Mouse (Mus musculus): ENCODE data around the gene Tnfrsf13b.
"Not testable (repeated sequence)": the region's sequence is repeated elsewhere in the genome, so short reads cannot be mapped to it uniquely, and the experiment has no call there.

Gene Tnfrsf13b

DNA sequence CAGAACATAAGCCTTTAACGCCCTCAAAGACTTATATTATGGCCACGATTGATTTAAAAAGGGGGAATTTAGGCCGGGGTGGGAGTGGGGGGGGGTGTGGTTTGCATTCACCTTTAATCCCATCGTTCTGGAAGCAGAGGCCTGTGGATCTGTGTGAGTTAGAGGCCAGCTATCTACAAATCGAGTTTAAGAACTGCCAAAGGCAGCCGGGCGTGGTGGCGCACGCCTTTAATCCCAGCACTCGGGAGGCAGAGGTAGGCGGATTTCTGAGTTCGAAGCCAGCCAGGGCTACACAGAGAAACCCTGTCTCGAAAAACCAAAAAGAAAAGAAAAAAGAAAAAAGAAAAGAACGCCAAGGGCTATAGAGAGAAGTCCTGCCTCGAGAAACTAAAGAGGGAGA lies 46.9 kb downstream of the Tnfrsf13b start:
- DNase-seq (ENCODE audit: low spot score), result not testable (repeated sequence)

DNA sequence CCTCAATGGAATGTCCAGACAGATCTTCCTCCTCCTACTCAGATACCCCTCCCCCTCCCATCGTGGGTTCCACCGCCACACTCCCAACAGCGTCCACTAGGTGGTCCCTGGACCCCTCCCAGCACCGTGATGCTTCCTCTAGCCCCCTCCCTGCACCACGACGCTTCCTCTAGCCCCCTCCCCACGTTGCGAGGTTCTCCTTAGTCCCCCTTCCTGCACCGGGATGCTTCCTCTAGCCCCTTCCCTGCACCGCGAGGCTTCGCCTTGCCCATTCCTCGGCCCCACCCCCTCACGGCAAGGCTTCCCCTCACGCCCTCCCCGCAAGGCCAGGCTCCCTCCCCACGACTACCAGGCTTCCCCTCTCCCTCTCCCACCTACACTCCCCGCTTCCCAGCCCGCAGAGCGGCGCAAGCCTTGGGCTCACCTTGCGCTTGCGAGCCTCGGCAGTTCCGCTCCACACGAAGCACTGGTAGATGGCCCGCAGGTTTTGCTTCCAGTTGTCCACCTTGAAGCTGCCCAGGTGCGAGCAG lies 47.8 kb downstream of the Tnfrsf13b start:
- DNase-seq (ENCODE audit: low spot score), result peak; percentile 89

- DNase-seq (ENCODE audit: low spot score), result peak; percentile 100
Measured at GRCm38 (mm10) chr11:61174821-61175658, 48.5 kb downstream of the Tnfrsf13b start, which contains the start of gene Usp22. TSS of gene Usp22 (minus strand) at chr11:61175055.

- DNase-seq (ENCODE audit: low spot score), result no peak
Measured at GRCm38 (mm10) chr11:61175778-61176177, 49.2 kb downstream of the Tnfrsf13b start.

DNA sequence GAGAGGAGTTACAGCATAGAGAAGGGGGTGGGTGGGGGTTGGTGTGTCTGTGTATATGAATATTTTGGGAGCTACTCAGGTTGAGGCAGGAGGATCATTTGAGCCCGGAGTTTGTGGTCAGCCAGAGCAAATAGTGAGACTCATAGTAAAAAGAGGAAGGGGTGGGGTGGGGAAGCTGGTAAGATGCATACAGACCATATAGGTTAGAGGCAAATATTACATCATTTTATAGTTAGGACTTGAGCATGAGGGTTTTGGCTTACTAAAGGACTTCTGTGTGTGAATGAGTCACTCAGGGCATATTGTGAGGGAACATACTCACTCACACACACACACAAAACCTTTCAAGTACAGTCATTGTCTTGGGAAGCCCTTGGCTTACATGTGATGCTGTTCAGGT lies 49.8 kb downstream of the Tnfrsf13b start:
- no peak for DNase-seq (ENCODE audit: low spot score)

DNA sequence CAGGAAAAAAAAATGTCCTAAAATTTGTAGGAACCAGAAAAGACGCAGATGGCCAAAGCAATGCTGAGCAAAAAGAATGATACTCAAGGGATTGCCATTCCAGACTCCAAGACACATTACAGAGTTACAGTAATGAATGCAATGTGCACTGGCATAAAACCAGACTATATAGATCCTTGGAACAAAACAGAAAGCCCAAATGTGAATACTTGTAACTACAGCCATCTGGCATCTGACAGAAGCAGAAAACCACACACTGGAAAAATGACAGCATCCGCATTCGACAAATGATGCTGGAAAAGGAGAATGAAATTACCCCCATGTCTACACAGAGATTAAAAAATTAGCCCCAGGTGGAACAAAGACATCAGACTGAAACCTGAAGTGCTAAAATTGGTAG lies 53.8 kb downstream of the Tnfrsf13b start:
- no peak for DNase-seq (ENCODE audit: low spot score)

DNA sequence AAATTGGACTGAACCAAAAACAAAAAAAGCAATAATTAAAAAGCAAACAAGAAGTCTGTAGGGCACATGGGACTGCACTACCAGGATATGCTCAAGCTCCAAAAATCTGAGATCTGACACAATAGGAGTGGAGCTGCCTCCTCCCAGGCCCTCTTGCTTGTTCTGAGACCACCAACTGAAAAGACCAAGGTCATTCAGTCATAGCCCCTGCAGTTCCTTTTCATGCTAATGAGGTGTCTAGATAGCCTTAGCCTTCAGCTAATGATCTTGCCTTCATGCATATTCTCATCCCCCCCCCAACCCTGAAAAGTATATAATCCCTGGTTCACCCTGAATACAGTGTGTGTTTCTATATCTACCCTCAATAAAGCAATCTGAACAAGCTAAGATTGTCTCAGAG lies 55.1 kb downstream of the Tnfrsf13b start:
- DNase-seq (ENCODE audit: low spot score), result no peak

DNA sequence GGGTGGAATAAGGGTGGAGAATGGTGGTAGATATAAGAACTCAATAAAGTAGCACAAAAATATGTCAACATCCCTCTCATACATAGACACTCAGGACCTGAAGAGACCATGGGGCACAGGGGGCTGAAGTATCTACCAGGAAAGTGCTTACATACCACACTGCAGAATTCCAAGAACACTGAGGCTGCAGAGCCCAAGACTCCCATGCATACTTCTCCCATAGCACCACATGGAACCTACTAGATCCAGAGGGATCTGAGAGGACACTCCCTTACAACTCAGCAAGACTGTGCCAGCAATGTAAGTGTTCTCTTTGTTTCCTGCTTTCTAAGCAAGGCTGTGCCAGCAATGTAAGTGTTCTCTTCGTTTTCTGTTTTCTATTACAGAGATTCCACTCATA lies 57.3 kb downstream of the Tnfrsf13b start:
- no peak for DNase-seq (ENCODE audit: low spot score)

DNA sequence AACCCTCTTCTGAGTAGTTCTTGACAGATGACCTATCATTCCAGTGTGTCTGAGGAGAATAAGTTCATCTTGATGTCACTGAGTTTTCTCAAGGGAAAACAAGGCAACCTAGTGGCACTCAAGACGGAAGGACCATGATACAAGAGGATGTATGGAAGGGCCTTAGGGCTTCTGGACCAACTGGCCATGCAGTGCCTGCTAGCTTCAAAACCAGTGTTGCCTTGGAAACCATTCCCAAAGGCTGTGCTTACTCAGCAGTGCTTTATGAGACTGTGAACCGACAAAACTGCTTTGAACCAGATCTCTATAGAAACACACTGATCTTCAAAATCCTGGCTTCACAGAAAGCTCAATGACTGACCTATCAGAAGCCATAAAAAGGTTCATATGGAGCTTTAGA lies 64.2 kb downstream of the Tnfrsf13b start:
- no peak for DNase-seq (ENCODE audit: low spot score)

- DNase-seq (ENCODE audit: low spot score), result not testable (repeated sequence)
Measured at GRCm38 (mm10) chr11:61192123-61192522, 65.6 kb downstream of the Tnfrsf13b start.

DNA sequence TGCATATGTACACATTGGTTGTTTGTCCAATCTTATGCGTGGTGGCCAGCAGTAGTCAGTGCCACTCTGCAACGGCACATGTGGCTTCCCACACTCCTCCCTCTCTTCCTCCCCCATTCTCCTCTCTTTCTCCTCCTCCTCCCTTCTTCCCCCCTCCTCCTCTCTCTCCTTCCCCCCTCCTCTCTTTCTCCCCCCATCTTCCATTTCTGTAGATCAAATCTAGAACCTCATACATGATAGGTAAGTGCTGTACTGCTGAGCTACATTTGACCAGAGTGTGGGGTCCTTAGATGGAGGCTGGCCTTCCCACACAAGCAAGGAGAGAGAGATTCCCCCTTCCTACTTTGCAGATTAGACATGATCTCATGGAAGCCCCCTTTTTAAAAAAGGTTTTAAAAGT lies 66.2 kb downstream of the Tnfrsf13b start:
- no peak for DNase-seq (ENCODE audit: low spot score)

- peak; percentile 88 for DNase-seq (ENCODE audit: low spot score)
Measured at GRCm38 (mm10) chr11:61193392-61193791, 66.8 kb downstream of the Tnfrsf13b start.

GRCm38 (mm10) chr11:61196616-61197353 lies 70.2 kb downstream of the Tnfrsf13b start:
- no peak for DNase-seq (ENCODE audit: low spot score)

DNA sequence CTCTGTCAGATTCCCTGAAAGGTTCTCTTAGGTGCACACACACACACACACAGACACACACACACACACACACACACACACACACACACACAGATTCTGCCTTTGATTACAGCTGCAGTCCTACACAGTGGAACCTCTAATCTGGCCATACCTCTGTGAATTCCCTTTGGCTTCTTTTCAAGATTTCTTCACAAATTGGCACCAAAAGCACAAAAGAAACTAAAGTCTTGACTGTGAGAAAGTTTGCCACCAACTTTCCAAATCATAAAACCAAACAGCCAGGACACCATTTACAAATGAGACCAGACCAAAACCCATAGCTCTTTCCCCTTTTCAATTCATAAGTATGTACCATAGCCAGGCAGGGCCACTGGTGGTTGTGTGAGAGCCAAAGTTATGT lies 71.4 kb downstream of the Tnfrsf13b start:
- DNase-seq (ENCODE audit: low spot score), result no peak
